Mouse (Mus musculus): ENCODE measurements around the gene Ccdc102a. TPM values are rescaled to one million over a fixed set of nuclear protein-coding genes. Genes with fewer than 3 reads are reported as not detected.

Ccdc102a gene
- polyA plus RNA-seq, 1 experiment from 2014 or later, result 32.3 TPM

Other genes with a start within 250 kb of the Ccdc102a start
- gene Pllp, start 221.8 kb downstream of the Ccdc102a start, polyA plus RNA-seq (2016; fragmentation: Nextera tagmentation; extraction: Ambion mirVana), result 0.48 TPM in 1 of 2 replicates, not detected in the other
- gene Ccl22, start 172.5 kb downstream of the Ccdc102a start, polyA plus RNA-seq (2016; fragmentation: Nextera tagmentation; extraction: Ambion mirVana), result not detected in 2 replicates
- gene Cx3cl1, start 146.1 kb downstream of the Ccdc102a start, polyA plus RNA-seq (2016; fragmentation: Nextera tagmentation; extraction: Ambion mirVana), result 2.7 and 5.3 TPM in 2 replicates
- not detected in 2 replicates for gene Ccl17, start 107.6 kb downstream of the Ccdc102a start, polyA plus RNA-seq (2016; fragmentation: Nextera tagmentation; extraction: Ambion mirVana)
- gene Coq9, start 79.8 kb downstream of the Ccdc102a start, polyA plus RNA-seq (2016; fragmentation: Nextera tagmentation; extraction: Ambion mirVana), result 51.2 and 65.5 TPM in 2 replicates
- 195 and 198 TPM in 2 replicates for gene Ciapin1, start 79.7 kb downstream of the Ccdc102a start, polyA plus RNA-seq (2016; fragmentation: Nextera tagmentation; extraction: Ambion mirVana)
- 201 and 208 TPM in 2 replicates for gene Polr2c, start 60.6 kb downstream of the Ccdc102a start, polyA plus RNA-seq (2016; fragmentation: Nextera tagmentation; extraction: Ambion mirVana)
- gene Dok4, start 41.8 kb downstream of the Ccdc102a start, polyA plus RNA-seq (2016; fragmentation: Nextera tagmentation; extraction: Ambion mirVana), result 23.4 and 33.1 TPM in 2 replicates
- 0.18 and 0.74 TPM in 2 replicates for gene Adgrg5, start 5.6 kb upstream of the Ccdc102a start, polyA plus RNA-seq (2016; fragmentation: Nextera tagmentation; extraction: Ambion mirVana)
- 7.0 and 11.6 TPM in 2 replicates for gene Adgrg1, start 56.7 kb upstream of the Ccdc102a start, polyA plus RNA-seq (2016; fragmentation: Nextera tagmentation; extraction: Ambion mirVana)
- 3.4 and 4.2 TPM in 2 replicates for gene Adgrg3, start 99.6 kb upstream of the Ccdc102a start, polyA plus RNA-seq (2016; fragmentation: Nextera tagmentation; extraction: Ambion mirVana)
- 0.23 TPM in 2 replicates for gene Drc7, start 137.0 kb upstream of the Ccdc102a start, polyA plus RNA-seq (2016; fragmentation: Nextera tagmentation; extraction: Ambion mirVana)
- gene Katnb1, start 163.1 kb upstream of the Ccdc102a start, polyA plus RNA-seq (2016; fragmentation: Nextera tagmentation; extraction: Ambion mirVana), result 29.4 and 33.3 TPM in 2 replicates